Mouse (Mus musculus): ENCODE measurements around the gene Grtp1.

Gene Grtp1

GRCm38 (mm10) chr8:13204371-13205140 lies 4.1 kb upstream of the Grtp1 start:
- peak; percentile 72 to 78 for DNase-seq

GRCm38 (mm10) chr8:13203472-13203871 lies 3.1 kb upstream of the Grtp1 start:
- no peak for DNase-seq

- no peak for DNase-seq
Observed at GRCm38 (mm10) chr8:13202806-13203205, 2.4 kb upstream of the Grtp1 start.

- DNase-seq, result no peak
Observed at GRCm38 (mm10) chr8:13202041-13202440, 1.6 kb upstream of the Grtp1 start.

- DNase-seq, result no peak
Observed at GRCm38 (mm10) chr8:13201013-13201334, 554 bp upstream of the Grtp1 start.

- DNase-seq, result no peak
Observed at GRCm38 (mm10) chr8:13199385-13200061, 897 bp downstream of the Grtp1 start.

- no peak for DNase-seq
Observed at GRCm38 (mm10) chr8:13197493-13197892, 2.9 kb downstream of the Grtp1 start.

- DNase-seq, result no peak
Observed at GRCm38 (mm10) chr8:13194818-13195217, 5.6 kb downstream of the Grtp1 start.

- peak; percentile 76 to 84 for DNase-seq
Observed at GRCm38 (mm10) chr8:13190235-13190634, 10.2 kb downstream of the Grtp1 start.

GRCm38 (mm10) chr8:13188857-13189256 lies 11.6 kb downstream of the Grtp1 start:
- DNase-seq, result no peak

- DNase-seq, result no peak
Observed at GRCm38 (mm10) chr8:13188052-13188555, 12.3 kb downstream of the Grtp1 start.

GRCm38 (mm10) chr8:13187638-13188037 lies 12.8 kb downstream of the Grtp1 start:
- DNase-seq, result no peak

- DNase-seq, result no peak
Observed at GRCm38 (mm10) chr8:13187229-13187628, 13.2 kb downstream of the Grtp1 start.

- peak in 1 of 2 experiments; percentile 37 for DNase-seq
Observed at GRCm38 (mm10) chr8:13186819-13187218, 13.6 kb downstream of the Grtp1 start.

GRCm38 (mm10) chr8:13181691-13181976 lies 18.8 kb downstream of the Grtp1 start:
- DNase-seq, result no peak

- peak in 1 of 2 experiments; percentile 18 for DNase-seq
Observed at GRCm38 (mm10) chr8:13180911-13181690, 19.3 kb downstream of the Grtp1 start.

GRCm38 (mm10) chr8:13180408-13180807 lies 20.0 kb downstream of the Grtp1 start:
- no peak for DNase-seq

- DNase-seq, result no peak
Observed at GRCm38 (mm10) chr8:13179948-13180347, 20.5 kb downstream of the Grtp1 start.

- DNase-seq, result no peak
Observed at GRCm38 (mm10) chr8:13179482-13179881, 20.9 kb downstream of the Grtp1 start.

- no peak for DNase-seq
Observed at GRCm38 (mm10) chr8:13178137-13178536, 22.3 kb downstream of the Grtp1 start.

GRCm38 (mm10) chr8:13177173-13177852 lies 23.1 kb downstream of the Grtp1 start:
- DNase-seq, result no peak

- no peak for DNase-seq
Observed at GRCm38 (mm10) chr8:13175650-13176049, 24.8 kb downstream of the Grtp1 start.

GRCm38 (mm10) chr8:13174811-13175210 lies 25.6 kb downstream of the Grtp1 start:
- DNase-seq, result no peak

Data from lung, adult 18-20 months (tissue).